Mouse (Mus musculus): ENCODE results near the gene Icam5. TPM values are rescaled to one million over a fixed set of nuclear protein-coding genes. Genes with fewer than 3 reads are reported as not detected.

Icam5 gene
- 0.23 TPM for total RNA-seq (2023)

DNA sequence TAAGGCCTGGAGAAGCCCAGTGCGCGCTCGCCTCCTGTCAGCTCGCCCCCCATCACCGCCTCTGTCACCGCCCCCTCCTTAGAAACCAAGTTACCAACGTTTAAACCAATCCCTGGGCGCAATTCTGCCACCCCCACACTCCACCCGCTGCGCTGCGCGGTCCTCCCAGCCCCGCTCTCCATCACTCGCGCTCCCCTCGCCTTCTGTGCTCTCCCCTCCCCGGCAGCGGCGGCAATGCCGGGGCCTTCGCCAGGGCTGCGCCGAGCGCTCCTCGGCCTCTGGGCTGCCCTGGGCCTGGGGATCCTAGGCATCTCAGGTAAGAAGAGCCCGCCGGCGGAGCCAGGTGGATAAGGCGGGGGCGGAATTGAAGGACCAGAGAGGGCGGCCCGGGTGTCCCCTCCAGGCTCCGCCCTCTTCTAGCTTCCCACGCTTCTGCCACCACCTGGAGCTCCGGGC, at the start of gene Icam5:
Gene Icam5 (plus strand): TSS at position 178 of the 456 bp plus-strand sequence.

GRCm38 (mm10) chr9:21002627-21003551, 29.0 kb upstream of the Icam5 start, which contains the start of gene Mrpl4:
TSS of gene Mrpl4 (plus strand) at chr9:21002738.

GRCm38 (mm10) chr9:21015571-21016130, 16.2 kb upstream of the Icam5 start, which contains the start of gene Icam1:
TSS of gene Icam1 (plus strand) at chr9:21015985.

GRCm38 (mm10) chr9:21029291-21030054, 2.4 kb upstream of the Icam5 start, which contains the start of gene Icam4:
TSS of gene Icam4 (plus strand) at chr9:21029373.

DNA sequence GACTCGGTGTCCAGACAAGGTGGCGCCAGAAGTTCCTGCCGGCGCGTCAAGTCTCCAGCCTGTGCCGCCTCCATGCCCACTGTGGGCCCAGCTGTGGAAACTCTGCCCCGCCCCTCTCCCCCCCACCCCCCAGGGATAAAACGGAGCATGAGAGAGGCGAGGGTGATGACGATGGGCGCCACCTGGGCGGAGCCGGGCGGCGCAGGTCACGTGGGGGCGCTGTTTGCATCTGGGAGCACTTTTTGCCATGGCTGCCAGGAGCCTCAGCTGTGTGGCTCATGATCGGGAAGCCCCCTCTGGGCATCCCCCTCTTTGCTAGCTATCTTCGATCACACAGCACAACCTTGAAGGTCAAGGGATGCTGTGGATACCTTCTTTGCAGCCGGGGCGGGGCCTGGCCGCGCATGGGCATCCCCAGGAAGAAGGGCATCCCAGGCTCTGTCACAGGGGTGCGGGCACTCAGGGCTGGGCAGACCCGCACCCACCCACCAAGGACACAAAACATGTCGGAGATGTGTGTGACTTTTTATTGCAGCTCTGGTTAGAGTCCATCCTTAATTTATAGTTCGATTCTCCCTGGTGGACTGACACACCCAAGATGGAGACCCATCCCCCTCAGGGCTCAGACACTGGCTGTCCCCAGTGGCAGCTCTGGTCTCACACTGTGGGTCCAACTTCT, 35.3 kb downstream of the Icam5 start, which contains the start of gene Zglp1:
Gene Zglp1 (minus strand): TSS at position 88 of the 679 bp plus-strand sequence.

GRCm38 (mm10) chr9:21073044-21073840, 41.4 kb downstream of the Icam5 start, which contains the start of the genes Gm49373 and Fdx1l:
TSS of gene Gm49373 (minus strand) at chr9:21073096.
TSS of gene Fdx1l (minus strand) at chr9:21073614.

Other genes starting within 250 kb of the Icam5 start
- gene Col5a3, start 217.0 kb upstream of the Icam5 start, total RNA-seq (2023), result 0.29 TPM
- not detected for gene Rdh8, start 213.6 kb upstream of the Icam5 start, total RNA-seq (2023)
- gene A230050P20Rik, start 163.4 kb upstream of the Icam5 start, total RNA-seq (2023), result 42.0 TPM
- 1.7 TPM for gene Angptl6, start 152.3 kb upstream of the Icam5 start, total RNA-seq (2023)
- gene Ppan, start 143.9 kb upstream of the Icam5 start, total RNA-seq (2023), result 83.2 TPM
- 180 TPM for gene Eif3g, start 133.4 kb upstream of the Icam5 start, total RNA-seq (2023)
- gene Dnmt1, start 72.2 kb upstream of the Icam5 start, total RNA-seq (2023), result 82.7 TPM
- gene S1pr2, start 55.3 kb upstream of the Icam5 start, total RNA-seq (2023), result 2.1 TPM
- 41.2 TPM for gene Mrpl4, start 29.3 kb upstream of the Icam5 start, total RNA-seq (2023)
- 18.7 TPM for gene Icam1, start 16.1 kb upstream of the Icam5 start, total RNA-seq (2023)
- gene Icam4, start 2.7 kb upstream of the Icam5 start, total RNA-seq (2023), result 0.97 TPM
- not detected for gene Zglp1, start 35.0 kb downstream of the Icam5 start, total RNA-seq (2023)
- gene Gm49373, start 41.0 kb downstream of the Icam5 start, total RNA-seq (2023), result 1.5 TPM
- gene Fdx1l, start 41.5 kb downstream of the Icam5 start, total RNA-seq (2023), result 26.2 TPM
- 13.0 TPM for gene Gm38431, start 59.9 kb downstream of the Icam5 start, total RNA-seq (2023)
- 116 TPM for gene Raver1, start 59.9 kb downstream of the Icam5 start, total RNA-seq (2023)
- 50.5 TPM for gene Tyk2, start 99.2 kb downstream of the Icam5 start, total RNA-seq (2023)
- gene Cdc37, start 117.9 kb downstream of the Icam5 start, total RNA-seq (2023), result 138 TPM
- 1.6 TPM for gene Pde4a, start 133.6 kb downstream of the Icam5 start, total RNA-seq (2023)
- gene Keap1, start 207.3 kb downstream of the Icam5 start, total RNA-seq (2023), result 24.0 TPM
- 0.29 TPM for gene S1pr5, start 216.4 kb downstream of the Icam5 start, total RNA-seq (2023)
- gene Atg4d, start 233.2 kb downstream of the Icam5 start, total RNA-seq (2023), result 52.4 TPM